ENCODE assay signal across 8 mouse cellular contexts in the genomic region with DNA sequence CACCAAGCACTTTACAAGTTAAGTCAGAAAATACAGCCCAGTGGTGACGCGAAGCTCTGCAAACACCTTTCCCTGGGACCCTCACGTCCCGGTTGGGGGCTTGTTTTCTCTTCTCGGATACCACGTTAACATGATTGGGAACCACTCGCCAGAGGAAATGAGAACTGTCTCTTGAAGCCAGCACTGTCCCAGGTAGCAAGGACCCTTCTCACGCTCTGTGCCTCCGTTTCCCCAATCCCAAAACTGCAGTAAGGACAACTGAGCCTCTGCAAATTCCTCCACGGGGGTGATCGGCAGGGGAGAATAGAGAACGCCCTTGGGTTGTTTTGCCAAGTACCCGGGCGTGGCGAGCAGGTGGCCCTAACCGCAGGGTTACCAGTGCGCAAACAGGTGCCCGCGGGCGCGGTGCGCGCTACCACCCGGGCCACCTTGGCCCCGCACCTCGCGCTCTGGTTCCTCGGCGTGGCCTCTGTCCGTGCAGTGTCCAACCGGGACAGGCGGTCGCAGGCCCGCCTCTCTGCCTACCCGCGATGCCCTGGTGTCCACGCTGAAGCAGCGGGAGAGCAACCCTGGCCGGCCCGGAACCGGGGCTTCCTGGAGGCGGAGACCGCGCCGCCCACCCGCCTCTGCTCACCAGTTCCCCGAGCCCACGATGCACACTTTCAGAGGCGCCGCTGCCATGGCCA. TPM values are rescaled to one million over a fixed set of nuclear protein-coding genes. Genes with fewer than 3 reads are reported as not detected.
DNase-seq lines count a peak whose midpoint lies in the region; ATAC-seq lines count a peak whose summit lies in the region.

No protein-coding gene starts in this region.

- H3K4me3 ChIP-seq in kidney, embryonic 15.5 days (replicated peaks) = peak overlapping the region; percentile 75
- peak overlapping the region; percentile 72 for H3K4me3 ChIP-seq in forebrain, embryonic 11.5 days (ENCODE audit: low read depth, low read length)
- H3K4me3 ChIP-seq in liver, embryonic 12.5 days = peak overlapping the region; percentile 77

- under 1% methylated on average over 50 of the region's 50 CpGs for WGBS in kidney, embryonic 15.5 days
- under 1% methylated on average over 50 of the region's 50 CpGs for WGBS in forebrain, embryonic 11.5 days
- WGBS in liver, embryonic 12.5 days (ENCODE audit: insufficient replicate concordance) = under 1% methylated on average over 47 of the region's 50 CpGs

- H3K4me2 ChIP-seq in kidney, embryonic 15.5 days = peak overlapping the region; percentile 96
- H3K4me2 ChIP-seq in forebrain, embryonic 11.5 days (ENCODE audit: low read depth, low read length, severe bottlenecking) = peak overlapping the region; percentile 90
- H3K4me2 ChIP-seq in liver, embryonic 12.5 days = peak overlapping the region; percentile 97

- peak; percentile 54 for ATAC-seq in kidney, embryonic 15.5 days (replicated peaks; ENCODE audit: low FRiP score)
- ATAC-seq in forebrain, embryonic 11.5 days (replicated peaks; ENCODE audit: low FRiP score) = peak; percentile 32; the same call in 1 of the 2 replicates
- peak; percentile 20 for ATAC-seq in liver, embryonic 12.5 days
- no peak for ATAC-seq in erythroid progenitor cell, adult 5-6 weeks (replicated peaks; ENCODE audit: low FRiP score, poor library complexity, severe bottlenecking)

- no peaks in the 10 kb centered on the region for H3K36me3 ChIP-seq in kidney, embryonic 15.5 days
- H3K36me3 ChIP-seq in forebrain, embryonic 11.5 days (ENCODE audit: control insufficient read depth, insufficient read depth, low read length) = no peaks in the 10 kb centered on the region
- H3K36me3 ChIP-seq in liver, embryonic 12.5 days = no peaks in the 10 kb centered on the region
- no peaks in the 10 kb centered on the region for H3K36me3 ChIP-seq in splenic B cell, adult 2 months (ENCODE audit: control insufficient read depth, insufficient read depth, low read length, poor library complexity, severe bottlenecking)

- H3K27ac ChIP-seq in kidney, embryonic 15.5 days = peak overlapping the region; percentile 91
- H3K27ac ChIP-seq in forebrain, embryonic 11.5 days (ENCODE audit: low read depth, low read length) = 0 out of 2 replicates have a peak overlapping the region, but pooled peaks have one; percentile 18
- peak overlapping the region; percentile 74 for H3K27ac ChIP-seq in liver, embryonic 12.5 days

- no peak for DNase-seq in kidney, adult 11 months
- DNase-seq in Muller cell, postnatal 12 days (ENCODE audit: inconsistent ontology term) = peak; percentile 48
- DNase-seq in forebrain, embryonic 11.5 days (ENCODE audit: low spot score) = no peak
- DNase-seq in splenic B cell, adult 2 months (ENCODE audit: low read depth, low spot score) = peak; percentile 63
- DNase-seq in yolk sac, embryonic 10.5 days (ENCODE audit: low spot score) = no peak

- H3K9ac ChIP-seq in kidney, embryonic 15.5 days = peak overlapping the region; percentile 77
- H3K9ac ChIP-seq in forebrain, embryonic 11.5 days (ENCODE audit: low read length) = peak overlapping the region; percentile 69
- H3K9ac ChIP-seq in liver, embryonic 12.5 days = peak overlapping the region; percentile 76

- H3K27me3 ChIP-seq in kidney, embryonic 15.5 days = no peaks in the 10 kb centered on the region
- H3K27me3 ChIP-seq in forebrain, embryonic 11.5 days (ENCODE audit: control insufficient read depth, insufficient read depth, low read length) = no peaks in the 10 kb centered on the region
- H3K27me3 ChIP-seq in liver, embryonic 12.5 days (replicated peaks) = no peaks in the 10 kb centered on the region
- H3K27me3 ChIP-seq in splenic B cell, adult 2 months (ENCODE audit: control insufficient read depth, insufficient read depth, low read length, poor library complexity, severe bottlenecking) = no peaks in the 10 kb centered on the region

- H3K4me1 ChIP-seq in kidney, embryonic 15.5 days = peaks cover 20% of the 10 kb centered on the region
- peaks cover 6% of the 10 kb centered on the region; the same call in 1 of the 2 replicates for H3K4me1 ChIP-seq in forebrain, embryonic 11.5 days (replicated peaks; ENCODE audit: control insufficient read depth, insufficient read depth, low read length)
- H3K4me1 ChIP-seq in liver, embryonic 12.5 days = peaks cover 27% of the 10 kb centered on the region

- no peaks in the 10 kb centered on the region for H3K9me3 ChIP-seq in kidney, embryonic 15.5 days (replicated peaks)
- no peaks in the 10 kb centered on the region for H3K9me3 ChIP-seq in forebrain, embryonic 11.5 days (ENCODE audit: control insufficient read depth, low read length)
- H3K9me3 ChIP-seq in liver, embryonic 12.5 days (replicated peaks) = no peaks in the 10 kb centered on the region

RNA-seq across cellular contexts. Expression of a gene that starts 0.6 kb away (rescaled TPM):
- polyA plus RNA-seq in kidney, embryonic 15.5 days (2015; fragmentation: Nextera tagmentation; extraction: Ambion mirVana) = 19.5 and 20.1 TPM in 2 replicates
- polyA plus RNA-seq in forebrain, embryonic 11.5 days (2014; fragmentation: Nextera tagmentation; extraction: Ambion mirVana) = 11.2 and 12.3 TPM in 2 replicates
- polyA plus RNA-seq in liver, embryonic 12.5 days (2016; fragmentation: Nextera tagmentation; extraction: Ambion mirVana) = 10.5 and 10.9 TPM in 2 replicates
- 8.6 and 12.2 TPM in 2 replicates for total RNA-seq in erythroid progenitor cell, adult 5-6 weeks (2015; ENCODE audit: low replicate concordance)
- 3.3 and 7.6 TPM in 2 replicates for total RNA-seq in erythroid progenitor cell, adult 5-6 weeks (2017; ENCODE audit: low replicate concordance)

RNA-seq across cellular contexts. Expression of a gene that starts 45.2 kb away (rescaled TPM):
- 2.3 and 3.1 TPM in 2 replicates for polyA plus RNA-seq in kidney, embryonic 15.5 days (2015; fragmentation: Nextera tagmentation; extraction: Ambion mirVana)
- 1.0 and 1.6 TPM in 2 replicates for polyA plus RNA-seq in forebrain, embryonic 11.5 days (2014; fragmentation: Nextera tagmentation; extraction: Ambion mirVana)
- 0.55 and 0.63 TPM in 2 replicates for polyA plus RNA-seq in liver, embryonic 12.5 days (2016; fragmentation: Nextera tagmentation; extraction: Ambion mirVana)
- not detected in 2 replicates for total RNA-seq in erythroid progenitor cell, adult 5-6 weeks (2015; ENCODE audit: low replicate concordance)
- 0.39 TPM in 1 of 2 replicates, not detected in the other for total RNA-seq in erythroid progenitor cell, adult 5-6 weeks (2017; ENCODE audit: low replicate concordance)

RNA-seq across cellular contexts. Expression of a gene that starts 49.4 kb away (rescaled TPM):
- 310 and 532 TPM in 2 replicates for polyA plus RNA-seq in kidney, embryonic 15.5 days (2015; fragmentation: Nextera tagmentation; extraction: Ambion mirVana)
- 318 and 355 TPM in 2 replicates for polyA plus RNA-seq in forebrain, embryonic 11.5 days (2014; fragmentation: Nextera tagmentation; extraction: Ambion mirVana)
- 275 and 335 TPM in 2 replicates for polyA plus RNA-seq in liver, embryonic 12.5 days (2016; fragmentation: Nextera tagmentation; extraction: Ambion mirVana)
- 81.7 and 147 TPM in 2 replicates for total RNA-seq in erythroid progenitor cell, adult 5-6 weeks (2015; ENCODE audit: low replicate concordance)
- total RNA-seq in erythroid progenitor cell, adult 5-6 weeks (2017; ENCODE audit: low replicate concordance) = 36.5 and 41.4 TPM in 2 replicates

Comparison
In these comparisons a context has a peak if more than half of its experiments do, and no peak if none do; other contexts are left out.
1. H3K27ac ChIP-seq: peak in every context shown above with its lines; median percentile 91 in kidney, embryonic 15.5 days; 74 in liver, embryonic 12.5 days; 18 in forebrain, embryonic 11.5 days.
2. DNase-seq: peak in Muller cell, postnatal 12 days (single experiment) and splenic B cell, adult 2 months (single experiment); none in kidney, adult 11 months (single experiment), forebrain, embryonic 11.5 days (single experiment) and yolk sac, embryonic 10.5 days (single experiment).
3. Peak in every context shown above with its lines, with median percentiles within 50 percentile points of each other: H3K4me2 ChIP-seq, H3K4me3 ChIP-seq and H3K9ac ChIP-seq.